Mouse (Mus musculus) hindbrain, embryonic 11.5 days (tissue): ENCODE measurements around the gene Cpvl. TPM values are rescaled to one million over a fixed set of nuclear protein-coding genes. Genes with fewer than 3 reads are reported as not detected.

Source experiments
- ATAC-seq: fragments of 200-750 bp; cut with Nextera tagmentation; 2 replicates; pipeline ENCODE4 v1.8.0; 2017; ENCODE audit warnings: mild to moderate bottlenecking, moderate TSS enrichment, moderate library complexity; ENCODE audit not compliant: low FRiP score
- DNase-seq: peaks from one replicate; pipeline ENCODE4 v3.0.0-alpha.2; 2015; ENCODE audit warnings: low spot score
- H3K27ac ChIP-seq: fragments of 300-500 bp; sonication (generic); 2 replicates; pipeline ENCODE4 v1.5.1; 2014; ENCODE audit warnings: mild to moderate bottlenecking, low read depth, low read length
- H3K27me3 ChIP-seq: fragments of 300-500 bp; sonication (generic); 2 replicates; pipeline ENCODE4 v1.6.1; 2014; ENCODE audit warnings: mild to moderate bottlenecking, low read length, moderate library complexity, mixed read lengths; ENCODE audit not compliant: control insufficient read depth, insufficient read depth
- H3K36me3 ChIP-seq: fragments of 300-500 bp; sonication (generic); 2 replicates; pipeline ENCODE4 v1.6.1; 2014; ENCODE audit warnings: mild to moderate bottlenecking, low read length, moderate library complexity, mixed read lengths; ENCODE audit not compliant: control insufficient read depth, insufficient read depth
- H3K4me1 ChIP-seq: fragments of 300-500 bp; sonication (generic); replicated peaks from 2 replicates; pipeline ENCODE4 v1.6.1; 2014; ENCODE audit warnings: low read length, mixed read lengths; ENCODE audit not compliant: control insufficient read depth, insufficient read depth
- H3K4me2 ChIP-seq: fragments of 300-500 bp; sonication (generic); replicated peaks from 2 replicates; pipeline ENCODE4 v1.6.1; 2014; ENCODE audit warnings: mild to moderate bottlenecking, low read depth, low read length
- H3K4me3 ChIP-seq: fragments of 300-500 bp; sonication (generic); 2 replicates; pipeline ENCODE4 v1.5.1; 2014; ENCODE audit warnings: low read depth, low read length
- H3K9ac ChIP-seq: fragments of 300-500 bp; sonication (generic); 2 replicates; pipeline ENCODE4 v1.6.1; 2014; ENCODE audit warnings: low read depth, low read length
- H3K9me3 ChIP-seq: fragments of 300-500 bp; sonication (generic); 2 replicates; pipeline ENCODE4 v1.6.1; 2016; ENCODE audit warnings: low read length; ENCODE audit not compliant: control insufficient read depth
- WGBS: fragments of 180-500 bp; shearing (Covaris S2); extraction: QIAGEN DNeasy Blood & Tissue Kit; methylation state at CpG from one replicate; pipeline ENCODE4 v1.1.7; 2014; 5-methylcytosine and 5-hydroxymethylcytosine counted together
- polyA plus RNA-seq: library from polyadenylated mRNA; unstranded; fragments of >200 nt; fragmentation: Nextera tagmentation; extraction: Ambion mirVana; gene quantifications from 2 replicates; pipeline ENCODE4 v1.2.1, GENCODE M21; 2014

Cpvl gene
- polyA plus RNA-seq, 1 experiment from 2014 or later, result 0.11 TPM

DNA sequence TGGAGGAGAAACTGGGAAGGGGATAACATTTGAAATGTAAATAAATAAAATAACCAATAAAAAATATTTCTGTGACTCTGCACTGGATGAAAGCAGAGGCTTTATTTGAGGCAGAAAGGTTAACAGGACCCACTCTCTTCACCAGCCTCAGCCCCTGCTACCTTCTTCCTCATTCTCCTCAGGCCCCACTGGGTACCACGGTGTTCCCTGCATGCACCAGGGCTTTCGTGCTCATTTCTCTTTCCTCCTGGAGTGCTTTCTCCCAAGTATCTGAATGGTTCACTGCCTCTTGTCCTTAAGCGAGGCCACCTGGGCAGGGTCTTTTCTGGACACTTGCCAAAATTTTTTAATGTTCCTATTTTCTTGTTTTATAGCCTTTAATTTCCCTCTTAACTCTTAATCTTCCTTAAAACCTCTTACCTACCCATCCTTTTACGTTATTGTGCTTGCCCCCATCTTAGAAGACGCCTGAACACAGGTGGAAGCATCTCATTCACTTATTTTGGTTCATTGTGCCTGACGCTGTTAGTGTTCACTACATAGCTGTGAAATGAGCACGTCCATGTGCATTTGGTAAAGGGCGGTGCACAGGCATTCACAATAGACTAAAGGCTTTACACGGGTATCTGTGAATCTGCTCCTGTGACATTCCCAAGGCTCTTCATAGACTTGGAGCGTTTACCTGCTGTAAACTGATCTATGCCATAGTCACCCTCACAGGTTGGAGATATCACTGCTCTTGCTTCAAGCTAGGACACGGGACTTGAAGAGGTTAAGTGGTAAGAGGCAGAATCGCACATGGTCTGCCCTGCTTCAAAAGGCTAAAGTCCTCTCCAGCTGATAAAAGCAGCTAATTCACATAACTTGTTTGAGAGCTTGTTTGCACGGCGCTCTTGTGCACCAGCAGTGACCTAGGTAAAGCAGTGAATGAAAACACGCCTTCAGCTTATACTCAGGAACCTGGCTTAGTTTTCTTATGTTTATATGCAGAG lies 41.0 kb downstream of the Cpvl start:
- Histone ChIP-seq H3K4me3 (no peak overlapping the region), H3K27ac (no peak overlapping the region), H3K27me3 (no peaks in the 10 kb centered on the region), H3K36me3 (no peaks in the 10 kb centered on the region), H3K4me1 (no peaks in the 10 kb centered on the region), H3K9me3 (no peaks in the 10 kb centered on the region), H3K9ac (no peak overlapping the region), H3K4me2 (no peak overlapping the region)
- DNase-seq (no peak), ATAC-seq (no peak)
- 83% methylated on average over 15 of the region's 15 CpGs for WGBS

DNA sequence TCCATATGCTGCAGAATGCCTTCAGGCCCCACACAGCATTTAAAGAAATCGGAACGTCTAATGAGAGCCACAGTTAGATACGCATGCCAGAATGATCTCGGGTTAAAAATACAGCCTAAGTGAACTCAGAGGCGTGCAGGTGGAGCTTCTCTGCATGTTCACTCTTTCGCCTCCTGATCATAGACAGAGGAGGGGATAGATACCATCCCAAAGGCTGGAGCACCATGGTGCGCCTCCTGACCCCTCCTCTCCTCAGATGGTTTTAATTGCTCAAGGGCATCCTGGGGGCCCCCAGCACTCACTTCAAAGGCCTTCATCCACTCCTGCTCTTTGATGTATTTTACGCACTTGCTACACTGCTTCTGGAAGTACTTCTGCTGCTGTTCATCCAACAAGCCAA lies 46.9 kb downstream of the Cpvl start:
- no peaks in the 10 kb centered on the region; the same call in 1 of the 2 replicates for H3K4me1 ChIP-seq
- H3K9ac ChIP-seq, result no peak overlapping the region
- H3K9me3 ChIP-seq, result no peaks in the 10 kb centered on the region
- 63% methylated on average over 8 of the region's 8 CpGs for WGBS
- DNase-seq, result no peak
- no peak overlapping the region for H3K4me3 ChIP-seq
- no peaks in the 10 kb centered on the region for H3K27me3 ChIP-seq
- H3K27ac ChIP-seq, result no peak overlapping the region
- ATAC-seq, result no peak
- H3K36me3 ChIP-seq, result no peaks in the 10 kb centered on the region
- H3K4me2 ChIP-seq, result no peak overlapping the region

- Histone ChIP-seq H3K4me2 (no peak overlapping the region), H3K36me3 (no peaks in the 10 kb centered on the region), H3K27ac (no peak overlapping the region), H3K4me1 (no peaks in the 10 kb centered on the region; the same call in 1 of the 2 replicates), H3K9me3 (no peaks in the 10 kb centered on the region), H3K27me3 (no peaks in the 10 kb centered on the region), H3K4me3 (no peak overlapping the region), H3K9ac (no peak overlapping the region)
- WGBS, result 63% methylated on average over 4 of the region's 4 CpGs
- no peak for DNase-seq
- no peak for ATAC-seq
These were observed 48.6 kb downstream of the Cpvl start for GRCm38 (mm10) chr6:53929858-53930257.

- no peaks in the 10 kb centered on the region for H3K36me3 ChIP-seq
- WGBS, result 96% methylated on average over 2 of the region's 2 CpGs
- no peak overlapping the region for H3K4me2 ChIP-seq
- H3K27ac ChIP-seq, result no peak overlapping the region
- no peaks in the 10 kb centered on the region for H3K9me3 ChIP-seq
- DNase-seq (no peak), ATAC-seq (no peak)
- H3K4me3 ChIP-seq, result no peak overlapping the region
- no peak overlapping the region for H3K9ac ChIP-seq
- no peaks in the 10 kb centered on the region; the same call in 1 of the 2 replicates for H3K4me1 ChIP-seq
- H3K27me3 ChIP-seq, result no peaks in the 10 kb centered on the region
These were observed 52.3 kb downstream of the Cpvl start for GRCm38 (mm10) chr6:53926197-53926596.

GRCm38 (mm10) chr6:53925192-53925591 lies 53.3 kb downstream of the Cpvl start:
- no peak overlapping the region for H3K27ac ChIP-seq
- no peak for DNase-seq
- H3K4me2 ChIP-seq, result no peak overlapping the region
- H3K27me3 ChIP-seq, result no peaks in the 10 kb centered on the region
- no peak for ATAC-seq
- H3K4me3 ChIP-seq, result no peak overlapping the region
- 56% methylated on average over 8 of the region's 8 CpGs for WGBS
- no peak overlapping the region for H3K9ac ChIP-seq
- H3K4me1 ChIP-seq, result no peaks in the 10 kb centered on the region
- H3K36me3 ChIP-seq, result no peaks in the 10 kb centered on the region
- no peaks in the 10 kb centered on the region for H3K9me3 ChIP-seq

DNA sequence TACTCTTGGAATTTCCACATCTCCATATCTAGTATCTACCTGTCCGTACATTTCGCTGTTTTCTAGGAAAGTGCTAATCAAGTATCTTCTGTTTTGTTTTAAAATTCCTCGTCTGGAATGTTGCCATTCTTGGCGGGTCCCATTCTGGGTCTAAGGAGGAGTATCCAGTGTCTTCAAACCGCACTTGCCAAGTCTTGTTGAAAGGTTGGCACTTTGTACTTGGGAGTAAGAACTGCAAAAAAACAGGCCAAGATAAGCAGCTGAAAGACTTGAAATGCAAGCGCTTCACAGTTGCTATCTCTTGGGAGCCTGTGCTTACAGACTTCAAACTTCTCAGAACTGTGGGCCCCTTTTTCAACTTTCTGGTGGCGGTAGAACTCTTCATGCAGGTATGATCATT lies 58.4 kb downstream of the Cpvl start:
- no peaks in the 10 kb centered on the region for H3K4me1 ChIP-seq
- H3K36me3 ChIP-seq, result no peaks in the 10 kb centered on the region
- no peaks in the 10 kb centered on the region for H3K27me3 ChIP-seq
- WGBS, result 88% methylated on average over 7 of the region's 7 CpGs
- H3K9ac ChIP-seq, result no peak overlapping the region
- DNase-seq (no peak), ATAC-seq (no peak)
- no peak overlapping the region for H3K27ac ChIP-seq
- no peaks in the 10 kb centered on the region for H3K9me3 ChIP-seq
- H3K4me3 ChIP-seq, result no peak overlapping the region
- no peak overlapping the region for H3K4me2 ChIP-seq

DNA sequence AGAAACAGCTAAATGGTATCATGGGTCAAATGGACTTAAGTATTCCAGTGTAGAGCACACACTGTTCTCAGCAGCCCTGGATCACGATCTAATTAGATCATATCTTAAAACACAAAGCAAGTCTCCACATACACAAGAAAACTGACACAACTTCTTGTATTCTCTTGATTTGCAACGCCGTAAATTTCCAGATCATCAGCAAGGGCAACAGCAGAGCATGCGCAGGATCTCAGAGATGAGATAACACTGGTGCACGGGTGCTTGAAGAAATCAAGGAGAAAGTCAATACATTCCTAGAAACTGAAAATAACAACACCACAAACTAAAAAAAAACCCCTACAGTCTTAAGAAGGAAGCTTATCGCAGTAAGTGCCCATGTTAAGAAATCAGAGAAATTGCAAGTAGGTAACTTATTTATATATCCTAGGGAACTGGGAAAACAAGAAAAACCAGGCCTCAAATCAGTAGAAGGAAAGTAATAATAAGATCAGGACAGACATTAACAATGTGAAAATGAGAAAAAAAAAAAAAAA lies 61.4 kb downstream of the Cpvl start:
- no peak overlapping the region for H3K27ac ChIP-seq
- H3K9me3 ChIP-seq, result no peaks in the 10 kb centered on the region
- ATAC-seq, result no peak
- H3K27me3 ChIP-seq, result no peaks in the 10 kb centered on the region
- H3K4me2 ChIP-seq, result no peak overlapping the region
- DNase-seq, result no peak
- no peaks in the 10 kb centered on the region for H3K36me3 ChIP-seq
- H3K4me3 ChIP-seq, result no peak overlapping the region
- H3K9ac ChIP-seq, result no peak overlapping the region
- H3K4me1 ChIP-seq, result no peaks in the 10 kb centered on the region
- WGBS, result 94% methylated on average over 6 of the region's 6 CpGs

DNA sequence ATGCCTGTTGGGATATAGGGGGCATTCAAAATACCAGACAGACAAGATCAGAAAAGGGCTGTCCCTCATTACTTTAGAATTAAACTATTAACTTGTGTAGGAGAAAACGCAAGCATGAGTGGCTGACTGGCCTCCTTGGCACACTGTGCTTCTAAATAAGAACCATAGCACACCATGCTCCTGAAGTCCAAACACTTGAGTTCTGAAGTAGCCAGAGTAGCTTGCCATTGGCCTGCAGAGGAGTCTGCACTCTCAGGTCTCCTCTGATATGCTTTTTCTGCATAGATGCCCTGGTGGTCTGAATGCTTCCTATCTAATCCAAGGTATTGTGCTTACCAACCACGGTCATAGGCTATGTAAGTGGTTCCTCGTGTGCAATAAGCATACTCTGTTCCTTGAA lies 63.1 kb downstream of the Cpvl start:
- Histone ChIP-seq H3K36me3 (no peaks in the 10 kb centered on the region), H3K4me1 (no peaks in the 10 kb centered on the region), H3K27ac (no peak overlapping the region), H3K4me2 (no peak overlapping the region), H3K27me3 (no peaks in the 10 kb centered on the region), H3K9me3 (no peaks in the 10 kb centered on the region), H3K4me3 (no peak overlapping the region), H3K9ac (no peak overlapping the region)
- WGBS, result 94% methylated on average over 3 of the region's 3 CpGs
- no peak for ATAC-seq
- no peak for DNase-seq

DNA sequence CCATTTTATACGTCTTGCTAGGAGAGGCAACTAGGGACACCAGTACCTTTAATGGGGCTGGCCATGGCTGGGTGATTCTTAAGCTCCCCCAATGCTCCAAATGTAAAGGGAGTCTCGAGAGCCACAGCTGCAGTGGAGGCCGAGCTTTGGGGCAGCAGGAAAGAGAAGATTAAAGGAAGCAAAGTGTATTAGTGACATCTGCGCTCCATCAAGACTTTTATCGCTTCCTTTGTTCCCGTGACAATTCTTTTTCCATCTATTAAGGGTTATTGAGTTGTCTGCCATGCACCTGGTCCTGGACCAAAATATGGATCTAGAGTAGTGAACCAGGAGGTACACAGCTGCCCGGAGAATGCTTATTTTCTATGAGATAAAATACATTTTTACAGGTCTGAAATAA lies 65.3 kb downstream of the Cpvl start:
- H3K9me3 ChIP-seq, result no peaks in the 10 kb centered on the region
- H3K9ac ChIP-seq, result no peak overlapping the region
- ATAC-seq (peak; percentile 47; the same call in 1 of the 2 replicates), DNase-seq (peak; percentile 51)
- no peak overlapping the region for H3K27ac ChIP-seq
- no peak overlapping the region for H3K4me3 ChIP-seq
- no peaks in the 10 kb centered on the region for H3K36me3 ChIP-seq
- H3K27me3 ChIP-seq, result no peaks in the 10 kb centered on the region
- 47% methylated on average over 7 of the region's 7 CpGs for WGBS
- H3K4me2 ChIP-seq, result no peak overlapping the region
- H3K4me1 ChIP-seq, result 0 out of 2 replicates have a peak, but pooled peaks cover 3% of the 10 kb centered on the region
